Mouse (Mus musculus): ENCODE results near the gene 4930564D02Rik. TPM values are rescaled to one million over a fixed set of nuclear protein-coding genes. Genes with fewer than 3 reads are reported as not detected.

Gene 4930564D02Rik
- not detected in 2 replicates for polyA plus RNA-seq (2012; rRNA removed)

- Histone ChIP-seq H3K27ac (ENCODE audit: insufficient read depth, low read length) (no peak within 1 kb of the TSS), H3K4me3 (ENCODE audit: insufficient read depth, low read length) (no peak within 1 kb of the TSS)
- TF ChIP-seq POLR2A (IDR thresholded peaks at IDR 0.05; ENCODE audit: extremely low read depth, insufficient read depth, low read length) (no peak), CTCF (IDR thresholded peaks at IDR 0.05; ENCODE audit: extremely low read depth, insufficient read depth, low read length) (no peak)
Observed at GRCm38 (mm10) chr3:105066544-105066943, at the start of gene 4930564D02Rik. 4930564D02Rik (plus strand) TSS chr3:105066844.

DNA sequence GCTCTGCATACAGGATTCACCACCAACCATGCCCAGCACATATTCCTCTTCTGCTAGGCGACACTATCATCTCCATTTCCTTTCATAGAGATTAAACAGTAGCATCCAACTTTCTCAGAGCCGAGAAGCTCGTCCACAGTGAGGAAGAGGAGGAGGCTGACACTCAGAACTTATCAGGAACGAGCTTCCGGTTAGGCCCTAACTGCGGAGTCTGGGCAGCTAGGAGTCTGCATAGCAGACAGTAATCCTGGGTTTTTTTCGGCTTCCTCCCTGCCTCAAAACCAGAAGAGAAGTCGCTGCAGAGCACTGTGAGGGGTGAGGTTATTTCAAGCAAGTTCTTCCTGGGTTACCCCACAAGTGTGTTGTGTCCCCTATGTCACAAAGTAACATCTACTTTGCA lies 49.3 kb upstream of the 4930564D02Rik start:
- H3K4me1 ChIP-seq (ENCODE audit: control insufficient read depth, insufficient read depth, low read length) = peaks cover 6% of the 10 kb centered on the region
- H3K4me3 ChIP-seq (ENCODE audit: insufficient read depth, low read length) = no peak overlapping the region
- H3K27ac ChIP-seq (ENCODE audit: insufficient read depth, low read length) = peak overlapping the region; percentile 42
- TF ChIP-seq CTCF (IDR thresholded peaks at IDR 0.05; ENCODE audit: extremely low read depth, insufficient read depth, low read length) (no peak), POLR2A (IDR thresholded peaks at IDR 0.05; ENCODE audit: extremely low read depth, insufficient read depth, low read length) (no peak)

More at GRCm38 (mm10) chr3:105066544-105066943, at the start of gene 4930564D02Rik:
- no peaks in the 10 kb centered on the region for H3K4me1 ChIP-seq (ENCODE audit: control insufficient read depth, insufficient read depth, low read length)

- Histone ChIP-seq H3K4me3 (ENCODE audit: insufficient read depth, low read length) (no peak overlapping the region), H3K27ac (ENCODE audit: insufficient read depth, low read length) (0 out of 2 replicates have a peak overlapping the region, but pooled peaks have one; percentile 57), H3K4me1 (ENCODE audit: control insufficient read depth, insufficient read depth, low read length) (peaks cover 6% of the 10 kb centered on the region)
- TF ChIP-seq CTCF (IDR thresholded peaks at IDR 0.05; ENCODE audit: extremely low read depth, insufficient read depth, low read length) (no peak), POLR2A (IDR thresholded peaks at IDR 0.05; ENCODE audit: extremely low read depth, insufficient read depth, low read length) (no peak)
Observed at GRCm38 (mm10) chr3:105018085-105018782, 48.4 kb upstream of the 4930564D02Rik start.

GRCm38 (mm10) chr3:105018783-105019105 lies 47.9 kb upstream of the 4930564D02Rik start:
- TF ChIP-seq CTCF (IDR thresholded peaks at IDR 0.05; ENCODE audit: extremely low read depth, insufficient read depth, low read length) (no peak), POLR2A (IDR thresholded peaks at IDR 0.05; ENCODE audit: extremely low read depth, insufficient read depth, low read length) (no peak)
- H3K27ac ChIP-seq (ENCODE audit: insufficient read depth, low read length) = no peak overlapping the region
- peaks cover 7% of the 10 kb centered on the region for H3K4me1 ChIP-seq (ENCODE audit: control insufficient read depth, insufficient read depth, low read length)
- H3K4me3 ChIP-seq (ENCODE audit: insufficient read depth, low read length) = no peak overlapping the region

- peaks cover 7% of the 10 kb centered on the region for H3K4me1 ChIP-seq (ENCODE audit: control insufficient read depth, insufficient read depth, low read length)
- TF ChIP-seq POLR2A (IDR thresholded peaks at IDR 0.05; ENCODE audit: extremely low read depth, insufficient read depth, low read length) (no peak), CTCF (IDR thresholded peaks at IDR 0.05; ENCODE audit: extremely low read depth, insufficient read depth, low read length) (no peak)
- no peak overlapping the region for H3K4me3 ChIP-seq (ENCODE audit: insufficient read depth, low read length)
- peak overlapping the region; percentile 85 for H3K27ac ChIP-seq (ENCODE audit: insufficient read depth, low read length)
Observed at GRCm38 (mm10) chr3:105019826-105020692, 46.6 kb upstream of the 4930564D02Rik start.

GRCm38 (mm10) chr3:105023371-105024005 lies 43.2 kb upstream of the 4930564D02Rik start:
- TF ChIP-seq POLR2A (IDR thresholded peaks at IDR 0.05; ENCODE audit: extremely low read depth, insufficient read depth, low read length) = no peak
- TF ChIP-seq CTCF (IDR thresholded peaks at IDR 0.05; ENCODE audit: extremely low read depth, insufficient read depth, low read length) = no peak
- H3K27ac ChIP-seq (ENCODE audit: insufficient read depth, low read length) = peak overlapping the region; percentile 12; the same call in 1 of the 2 replicates
- no peak overlapping the region for H3K4me3 ChIP-seq (ENCODE audit: insufficient read depth, low read length)
- H3K4me1 ChIP-seq (ENCODE audit: control insufficient read depth, insufficient read depth, low read length) = peaks cover 6% of the 10 kb centered on the region

GRCm38 (mm10) chr3:105036281-105036847 lies 30.3 kb upstream of the 4930564D02Rik start:
- no peak for TF ChIP-seq CTCF (IDR thresholded peaks at IDR 0.05; ENCODE audit: extremely low read depth, insufficient read depth, low read length)
- no peak overlapping the region for H3K27ac ChIP-seq (ENCODE audit: insufficient read depth, low read length)

GRCm38 (mm10) chr3:105037240-105037770 lies 29.3 kb upstream of the 4930564D02Rik start:
- Histone ChIP-seq H3K27ac (ENCODE audit: insufficient read depth, low read length) (no peak overlapping the region), H3K4me3 (ENCODE audit: insufficient read depth, low read length) (no peak overlapping the region), H3K4me1 (ENCODE audit: control insufficient read depth, insufficient read depth, low read length) (no peaks in the 10 kb centered on the region)
- TF ChIP-seq POLR2A (IDR thresholded peaks at IDR 0.05; ENCODE audit: extremely low read depth, insufficient read depth, low read length) (no peak), CTCF (IDR thresholded peaks at IDR 0.05; ENCODE audit: extremely low read depth, insufficient read depth, low read length) (no peak)

More at GRCm38 (mm10) chr3:105036281-105036847, 30.3 kb upstream of the 4930564D02Rik start:
- no peak overlapping the region for H3K4me3 ChIP-seq (ENCODE audit: insufficient read depth, low read length)
- no peaks in the 10 kb centered on the region for H3K4me1 ChIP-seq (ENCODE audit: control insufficient read depth, insufficient read depth, low read length)

DNA sequence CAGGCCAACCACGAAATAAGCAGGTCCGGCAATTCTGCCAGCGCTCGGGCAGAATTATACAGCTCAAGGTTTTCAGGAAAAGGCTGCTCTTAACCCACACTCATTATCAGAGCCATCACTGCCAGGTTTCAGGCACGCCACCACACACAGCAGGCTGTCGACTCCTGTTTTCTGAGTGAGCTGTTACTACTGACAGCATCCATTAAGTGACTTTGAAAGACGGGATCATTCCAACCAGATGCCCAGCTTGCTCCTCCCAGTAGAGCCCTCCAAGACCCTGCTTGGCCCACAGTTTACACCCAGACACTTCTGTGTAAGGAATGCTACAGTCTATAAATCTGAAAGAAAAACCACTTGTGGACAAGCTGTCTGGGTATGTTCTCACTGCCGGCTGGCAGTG lies 26.6 kb upstream of the 4930564D02Rik start:
- Histone ChIP-seq H3K4me3 (ENCODE audit: insufficient read depth, low read length) (no peak overlapping the region), H3K4me1 (ENCODE audit: control insufficient read depth, insufficient read depth, low read length) (no peaks in the 10 kb centered on the region; the same call in 1 of the 2 replicates), H3K27ac (ENCODE audit: insufficient read depth, low read length) (no peak overlapping the region)
- no peak for TF ChIP-seq CTCF (IDR thresholded peaks at IDR 0.05; ENCODE audit: extremely low read depth, insufficient read depth, low read length)
- no peak for TF ChIP-seq POLR2A (IDR thresholded peaks at IDR 0.05; ENCODE audit: extremely low read depth, insufficient read depth, low read length)
